Mouse (Mus musculus): Measurements from ENCODE around the gene Lypd5. TPM values are rescaled to one million over a fixed set of nuclear protein-coding genes. Genes with fewer than 3 reads are reported as not detected.
"Not testable (repeated sequence)": the region's sequence is repeated elsewhere in the genome, so short reads cannot be mapped to it uniquely, and the experiment has no call there.

The Lypd5 gene
- total RNA-seq, 2 experiments from 2014 or later: not detected

DNA sequence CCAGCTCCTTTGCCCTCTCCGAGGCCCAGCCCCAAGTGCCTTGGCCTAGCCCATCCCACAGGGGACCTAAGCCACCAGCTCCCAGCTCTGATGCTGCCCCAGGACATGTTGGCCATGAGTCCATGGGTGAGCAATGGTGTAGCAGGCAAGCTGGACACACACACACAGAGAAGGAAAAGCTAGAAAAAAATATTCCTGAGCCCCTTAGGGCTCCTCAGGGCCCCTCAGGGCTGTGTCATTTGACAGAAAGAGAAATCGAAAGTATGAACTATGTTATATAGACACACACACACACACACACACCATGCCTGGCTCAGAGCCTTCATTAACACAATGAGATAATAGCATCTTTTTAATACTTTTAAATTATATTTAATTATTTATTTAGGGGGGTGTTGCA lies 31.4 kb downstream of the Lypd5 start:
- DNase-seq (ENCODE audit: low spot score in 2 of 2): no peak

DNA sequence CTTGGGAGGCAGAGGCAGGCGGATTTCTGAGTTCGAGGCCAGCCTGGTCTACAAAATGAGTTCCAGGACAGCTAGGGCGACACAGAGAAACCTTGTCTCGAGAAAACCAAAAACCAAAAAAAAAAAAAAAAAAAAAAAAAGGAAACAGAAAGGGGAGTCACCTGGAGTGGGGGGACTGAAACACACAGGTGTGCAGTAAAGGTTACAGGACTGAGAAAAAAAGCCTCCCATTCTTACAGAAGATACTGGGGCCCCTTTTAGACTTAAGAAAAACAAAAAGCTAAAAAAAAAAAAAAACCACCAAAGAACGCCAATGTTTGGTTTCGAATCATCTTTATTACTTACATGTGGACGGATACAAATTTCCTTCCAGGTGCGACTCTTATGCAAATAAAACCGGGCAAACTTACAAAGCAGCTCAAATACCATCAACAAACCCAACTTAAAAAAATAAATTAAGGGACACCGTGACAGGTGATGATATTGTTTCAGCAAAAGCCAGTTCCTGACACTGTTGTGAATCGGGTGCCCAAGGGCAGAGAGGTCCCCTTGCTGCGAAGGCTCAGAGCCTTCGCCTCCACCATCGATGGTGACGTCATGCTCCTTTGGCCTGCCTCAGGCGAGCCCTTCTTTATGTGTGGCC lies 33.9 kb downstream of the Lypd5 start:
- DNase-seq (ENCODE audit: low spot score in 2 of 2): no peak

GRCm38 (mm10) chr7:24384070-24384469 lies 35.1 kb downstream of the Lypd5 start:
- no peak for DNase-seq (ENCODE audit: low spot score in 2 of 2)

DNA sequence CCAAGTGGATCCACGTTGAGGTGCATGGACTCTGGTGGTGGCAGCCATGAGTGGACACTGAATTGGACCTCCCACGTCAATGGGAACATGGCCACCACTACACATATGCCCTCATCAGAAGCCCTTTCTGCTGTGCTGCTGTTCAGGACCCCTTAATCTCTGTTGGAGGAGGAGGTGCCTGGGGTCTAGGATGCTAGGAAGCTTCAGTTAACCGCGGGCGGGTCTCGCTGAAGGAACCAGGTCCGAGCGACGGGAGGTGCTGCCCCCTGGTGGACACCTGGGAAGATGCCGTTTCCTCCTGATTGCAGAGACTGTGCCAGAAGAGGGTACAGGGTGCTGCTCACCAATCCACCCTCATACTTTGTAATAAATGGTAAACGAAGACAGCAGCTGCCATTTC lies 35.8 kb downstream of the Lypd5 start:
- DNase-seq (ENCODE audit: low spot score in 2 of 2): peak in 1 of 2 experiments; percentile 74

- peak in 1 of 2 experiments; percentile 6 for DNase-seq (ENCODE audit: low spot score in 2 of 2)
These were observed 38.1 kb downstream of the Lypd5 start for GRCm38 (mm10) chr7:24387059-24387556.

DNA sequence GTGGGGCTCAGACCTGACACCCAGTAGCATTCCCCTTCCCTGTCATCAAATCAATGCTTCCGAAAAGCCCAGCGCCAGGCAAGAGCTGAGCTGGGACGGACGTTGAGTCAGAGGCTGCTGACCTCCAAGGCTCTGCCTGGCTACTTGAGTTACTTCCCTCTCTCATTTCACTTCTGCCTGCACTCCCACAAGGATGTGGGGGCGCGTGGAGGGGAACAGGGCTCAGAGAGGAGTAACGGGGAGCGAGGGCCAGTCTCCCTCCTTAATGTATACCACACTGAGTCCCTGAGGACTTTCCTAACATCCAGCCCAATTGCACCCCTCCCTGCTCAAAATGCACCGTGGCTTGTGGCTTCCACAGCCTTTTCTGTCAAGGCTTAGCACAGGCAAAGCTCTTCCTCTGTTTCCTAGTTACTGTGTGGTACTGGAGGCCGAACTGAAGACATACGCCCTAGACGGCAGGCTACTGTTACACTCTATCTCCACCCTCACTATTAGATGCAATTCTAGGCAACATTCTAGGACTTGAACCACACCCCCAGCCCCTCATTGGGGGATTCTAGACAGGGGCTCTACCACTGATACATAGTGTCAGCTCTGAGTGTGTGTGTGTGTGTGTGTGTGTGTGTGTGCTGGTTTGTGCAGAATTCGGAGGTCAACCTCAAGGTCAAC lies 40.7 kb downstream of the Lypd5 start:
- DNase-seq (ENCODE audit: low spot score in 2 of 2): no peak

GRCm38 (mm10) chr7:24390512-24390911 lies 41.5 kb downstream of the Lypd5 start:
- no peak for DNase-seq (ENCODE audit: low spot score in 2 of 2)

DNA sequence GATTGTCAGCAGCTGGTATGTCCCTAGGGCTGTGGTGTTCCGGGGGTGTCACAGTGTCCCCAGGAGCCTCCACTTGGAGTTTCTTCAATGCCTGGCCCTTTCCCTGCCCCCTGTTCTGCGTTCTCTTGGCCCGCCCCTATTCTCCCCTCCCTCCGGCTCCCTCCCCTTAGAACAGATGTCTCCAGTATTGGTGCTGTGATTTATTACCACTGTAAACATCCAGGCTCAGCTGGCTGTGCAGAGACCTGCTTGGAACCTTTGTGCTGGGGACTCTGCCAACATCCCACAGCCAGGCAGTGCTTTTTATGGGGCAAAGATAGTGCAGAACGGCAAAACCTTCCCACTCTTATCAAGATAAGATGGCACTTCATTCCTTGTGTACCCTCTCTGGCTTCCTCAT lies 42.1 kb downstream of the Lypd5 start:
- no peak for DNase-seq (ENCODE audit: low spot score in 2 of 2)

GRCm38 (mm10) chr7:24391687-24392086 lies 42.7 kb downstream of the Lypd5 start:
- no peak for DNase-seq (ENCODE audit: low spot score in 2 of 2)

GRCm38 (mm10) chr7:24394054-24394453 lies 45.1 kb downstream of the Lypd5 start:
- no peak for DNase-seq (ENCODE audit: low spot score in 2 of 2)

DNA sequence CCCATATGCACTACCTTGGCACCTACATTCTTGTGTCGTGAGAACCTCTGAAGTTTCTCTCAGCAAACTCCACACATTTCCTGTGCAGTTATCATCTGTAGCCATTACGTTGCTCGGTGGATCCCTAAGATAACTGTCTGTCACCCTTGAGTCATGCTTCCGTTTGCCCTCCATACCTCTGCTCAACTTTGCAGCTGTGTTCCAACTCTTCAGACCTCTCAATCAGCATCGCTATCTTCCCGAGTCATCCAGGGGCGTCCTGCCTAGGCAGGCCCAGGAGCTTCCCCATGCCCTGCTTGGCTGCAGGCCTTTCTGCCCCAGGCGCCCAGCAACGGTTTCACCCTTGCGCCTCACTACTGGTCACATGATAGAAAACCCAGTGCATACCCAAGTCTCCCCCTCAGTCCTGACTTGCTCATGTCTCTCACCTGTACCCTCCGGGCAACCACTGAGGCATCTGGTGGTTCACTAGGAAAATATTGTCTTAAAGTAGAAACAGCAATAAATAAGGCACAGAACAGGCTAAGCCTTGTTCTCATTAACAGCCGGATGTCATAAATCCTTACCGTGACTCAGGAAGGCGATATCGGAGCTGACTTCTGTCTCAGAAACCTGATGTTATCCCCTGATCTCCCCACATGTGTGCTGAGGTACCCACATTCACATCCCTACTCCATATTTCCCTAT lies 45.6 kb downstream of the Lypd5 start:
- no peak for DNase-seq (ENCODE audit: low spot score in 2 of 2)

- DNase-seq (ENCODE audit: low spot score in 2 of 2): no peak
These were observed 47.8 kb downstream of the Lypd5 start for GRCm38 (mm10) chr7:24396832-24397231.

DNA sequence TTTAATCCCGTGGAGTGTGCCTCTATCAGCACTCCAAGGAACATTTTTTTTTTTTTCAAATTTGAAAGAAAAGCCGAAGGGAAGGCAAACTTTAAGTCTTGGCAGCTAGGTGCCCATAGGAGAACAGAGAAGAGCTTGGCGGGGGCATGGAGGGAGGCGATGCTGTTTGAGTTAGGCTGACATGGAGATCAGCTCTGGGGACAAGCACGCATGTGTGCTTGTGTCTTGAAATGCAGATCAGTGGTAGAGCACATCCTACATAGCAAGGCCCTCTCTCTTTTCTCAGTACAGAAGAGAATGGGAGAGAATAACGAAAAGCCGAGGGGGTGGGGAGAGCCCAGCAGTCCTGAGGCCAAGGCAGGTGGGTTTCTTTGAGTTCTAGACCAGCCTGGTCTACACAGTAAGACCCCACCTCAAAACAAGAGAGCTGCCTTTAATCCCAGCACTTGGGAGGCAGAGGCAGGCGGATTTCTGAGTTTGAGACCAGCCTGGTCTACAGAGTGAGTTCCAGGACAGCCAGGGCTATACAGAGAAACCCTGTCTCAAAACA lies 49.4 kb downstream of the Lypd5 start:
- no peak for DNase-seq (ENCODE audit: low spot score in 2 of 2)

- peak; percentile 96 to 97 for DNase-seq (ENCODE audit: low spot score in 2 of 2)
These were observed 50.5 kb downstream of the Lypd5 start, which contains the start of gene Smg9 for GRCm38 (mm10) chr7:24399256-24400081. TSS of gene Smg9 (plus strand) at chr7:24399619.

- no peak for DNase-seq (ENCODE audit: low spot score in 2 of 2)
These were observed 51.1 kb downstream of the Lypd5 start for GRCm38 (mm10) chr7:24400082-24400452.

DNA sequence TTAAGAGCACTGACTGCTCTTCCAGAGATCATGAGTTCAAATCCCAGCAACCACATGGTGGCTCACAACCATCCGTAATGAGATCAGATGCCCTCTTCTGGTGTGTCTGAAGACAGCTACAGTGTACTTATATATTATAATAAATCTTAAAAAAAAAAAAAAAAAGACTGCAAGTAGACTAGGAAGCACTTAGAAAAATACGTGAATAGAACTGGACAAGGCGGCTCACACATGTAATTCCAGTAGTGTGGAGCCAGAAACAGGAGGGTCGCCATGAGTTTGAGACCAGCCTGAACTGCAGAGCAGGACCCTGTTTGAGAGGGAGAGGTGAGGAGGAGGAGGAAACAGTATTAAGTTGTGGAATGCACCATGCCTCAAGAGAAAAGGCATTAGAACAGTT lies 51.5 kb downstream of the Lypd5 start:
- not testable (repeated sequence) for DNase-seq (ENCODE audit: low spot score in 2 of 2)

- DNase-seq (ENCODE audit: low spot score in 2 of 2): no peak
These were observed 53.9 kb downstream of the Lypd5 start for GRCm38 (mm10) chr7:24402851-24403250.

Data from layer of hippocampus, adult 18-20 months (tissue).